Mouse (Mus musculus) intestine, postnatal 0 days (tissue): ENCODE measurements around the gene Fam168b. TPM values are rescaled to one million over a fixed set of nuclear protein-coding genes. Genes with fewer than 3 reads are reported as not detected.

ENCODE experiments used
- ATAC-seq: fragments of 200-750 bp; cut with Nextera tagmentation; 2 replicates; pipeline ENCODE4 v1.8.0; 2017; ENCODE audit warnings: mild to moderate bottlenecking, moderate TSS enrichment, moderate library complexity
- H3K27ac ChIP-seq: fragments of 300-500 bp; sonication (generic); 2 replicates; pipeline ENCODE4 v1.5.1; 2014; ENCODE audit warnings: mild to moderate bottlenecking, low read depth, low read length, moderate library complexity
- H3K27me3 ChIP-seq: fragments of 300-500 bp; sonication (generic); replicated peaks from 2 replicates; pipeline ENCODE4 v1.6.1; 2014; ENCODE audit warnings: low read length, mixed read lengths; ENCODE audit not compliant: control insufficient read depth, insufficient read depth
- H3K36me3 ChIP-seq: fragments of 300-500 bp; sonication (generic); 2 replicates; pipeline ENCODE4 v1.6.1; 2014; ENCODE audit warnings: mild to moderate bottlenecking, moderate library complexity; ENCODE audit not compliant: control insufficient read depth, insufficient read depth
- H3K4me1 ChIP-seq: fragments of 300-500 bp; sonication (generic); replicated peaks from 2 replicates; pipeline ENCODE4 v1.6.1; 2014; ENCODE audit warnings: antibody characterized with exemption, low read length, mixed read lengths; ENCODE audit not compliant: control insufficient read depth, insufficient read depth
- H3K4me2 ChIP-seq: fragments of 300-500 bp; sonication (generic); replicated peaks from 2 replicates; pipeline ENCODE4 v1.6.1; 2014; ENCODE audit warnings: low read depth, mild to moderate bottlenecking, moderate library complexity
- H3K4me3 ChIP-seq: fragments of 300-500 bp; sonication (generic); 2 replicates; pipeline ENCODE4 v1.5.1; 2014; ENCODE audit warnings: low read depth, low read length
- H3K9ac ChIP-seq: fragments of 300-500 bp; sonication (generic); 2 replicates; pipeline ENCODE4 v1.6.1; 2014; ENCODE audit warnings: mild to moderate bottlenecking, low read depth, low read length
- H3K9me3 ChIP-seq: fragments of 300-500 bp; sonication (generic); 2 replicates; pipeline ENCODE4 v1.6.1; 2016; ENCODE audit warnings: mixed run types; ENCODE audit not compliant: control insufficient read depth
- CTCF ChIP-seq: sonication (generic); IDR thresholded peaks from 2 replicates; pipeline ENCODE4 v1.5.1; 2016; ENCODE audit warnings: low read depth, mild to moderate bottlenecking, control low read depth, antibody characterized with exemption, moderate library complexity
- WGBS: fragments of 180-500 bp; shearing (Covaris S2); extraction: QIAGEN DNeasy Blood & Tissue Kit; methylation state at CpG from one replicate; pipeline ENCODE4 v1.1.7; 2014; 5-methylcytosine and 5-hydroxymethylcytosine counted together
- polyA plus RNA-seq: library from polyadenylated mRNA; unstranded; fragments of >200 nt; fragmentation: Nextera tagmentation; extraction: Ambion mirVana; gene quantifications from 2 replicates; pipeline ENCODE4 v1.2.1, GENCODE M21; 2015

The Fam168b gene
- polyA plus RNA-seq, 1 experiment from 2014 or later, result 22.4 TPM

DNA sequence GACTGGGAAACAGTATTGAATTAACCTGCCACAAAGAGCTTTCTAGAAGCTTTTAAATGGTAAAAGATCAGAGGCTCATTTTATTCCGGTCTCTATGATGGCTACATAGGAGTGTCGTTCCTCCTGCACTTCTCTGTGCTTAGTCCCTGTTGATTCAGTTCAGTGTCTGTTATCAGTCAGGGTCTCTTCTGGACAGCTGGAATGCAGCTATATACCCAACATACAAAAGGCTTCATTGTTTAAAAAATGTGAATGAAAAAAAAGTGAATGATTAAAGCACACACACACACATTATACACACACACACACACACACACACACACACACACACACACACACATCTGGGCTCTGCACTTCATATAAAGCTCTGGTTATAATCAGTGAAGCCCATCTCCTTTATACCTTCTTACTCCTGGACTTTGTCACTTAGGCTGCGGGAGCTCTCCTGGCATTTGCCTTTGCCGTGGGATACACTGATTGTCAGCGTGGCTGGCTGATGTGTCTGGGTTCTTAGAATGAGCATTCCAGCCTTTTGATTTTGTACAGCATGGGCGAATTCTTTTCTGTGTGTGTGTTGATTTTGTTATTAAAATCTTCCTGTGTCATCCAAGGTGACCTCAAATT, 59.2 kb downstream of the Fam168b start:
- H3K27ac ChIP-seq, result no peak overlapping the region
- H3K9me3 ChIP-seq, result no peaks in the 10 kb centered on the region
- H3K4me3 ChIP-seq, result no peak overlapping the region
- 0 out of 2 replicates have a peak, but pooled peaks have one; percentile 38 for ATAC-seq
- H3K4me1 ChIP-seq, result no peaks in the 10 kb centered on the region
- H3K9ac ChIP-seq, result no peak overlapping the region
- no peaks in the 10 kb centered on the region for H3K27me3 ChIP-seq
- WGBS, result 14% methylated on average over 6 of the region's 6 CpGs
- TF ChIP-seq CTCF, result no peak
- H3K4me2 ChIP-seq, result no peak overlapping the region
- no peaks in the 10 kb centered on the region for H3K36me3 ChIP-seq

DNA sequence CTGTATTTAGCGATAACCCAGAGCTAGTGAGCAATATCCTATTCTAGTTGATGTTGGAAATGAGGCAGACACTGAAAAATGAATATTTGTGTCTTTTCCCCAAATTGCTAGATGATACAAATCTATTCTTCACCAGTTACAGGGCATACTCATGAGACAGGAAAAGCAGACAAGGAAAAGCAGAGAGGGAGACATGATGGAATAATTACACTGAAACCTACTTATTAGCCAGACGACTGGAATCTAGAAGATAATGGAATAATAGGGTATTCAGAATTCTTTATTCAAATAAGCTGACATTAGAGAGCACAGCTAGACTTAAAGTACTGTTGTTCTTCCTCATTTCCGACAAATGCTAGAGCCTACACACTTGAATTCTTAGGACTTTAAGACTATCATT, 67.0 kb downstream of the Fam168b start:
- no peak overlapping the region for H3K4me3 ChIP-seq
- H3K9ac ChIP-seq, result no peak overlapping the region
- no peak for ATAC-seq
- no peaks in the 10 kb centered on the region for H3K36me3 ChIP-seq
- H3K4me1 ChIP-seq, result no peaks in the 10 kb centered on the region
- H3K27me3 ChIP-seq, result no peaks in the 10 kb centered on the region
- 88% methylated on average over 3 of the region's 3 CpGs for WGBS
- no peak overlapping the region for H3K4me2 ChIP-seq
- no peak for TF ChIP-seq CTCF
- H3K27ac ChIP-seq, result no peak overlapping the region
- 0 out of 2 replicates have a peak, but pooled peaks cover 4% of the 10 kb centered on the region for H3K9me3 ChIP-seq

DNA sequence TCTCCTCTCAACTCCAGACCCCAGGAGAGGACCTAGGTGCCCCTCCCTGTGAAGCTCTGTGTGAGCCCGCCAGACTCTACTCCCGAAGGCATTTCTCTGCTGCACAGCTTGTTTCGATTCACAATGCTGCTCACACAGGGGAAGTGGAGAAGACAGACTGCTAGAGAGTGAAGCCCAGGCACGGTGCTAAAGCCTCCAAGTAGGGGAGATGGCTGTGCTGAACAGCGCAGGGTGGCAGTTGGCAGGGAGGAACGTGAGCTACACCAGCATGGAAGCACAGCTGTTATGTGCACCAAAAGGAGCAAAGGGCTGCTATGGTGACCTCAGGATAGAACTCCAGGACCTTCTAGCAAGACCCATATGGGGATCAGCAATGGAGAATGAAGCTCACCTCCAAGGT, 74.0 kb downstream of the Fam168b start:
- H3K36me3 ChIP-seq, result no peaks in the 10 kb centered on the region
- 72% methylated on average over 6 of the region's 6 CpGs for WGBS
- TF ChIP-seq CTCF, result no peak
- no peak overlapping the region for H3K27ac ChIP-seq
- no peaks in the 10 kb centered on the region for H3K4me1 ChIP-seq
- H3K27me3 ChIP-seq, result no peaks in the 10 kb centered on the region
- H3K9ac ChIP-seq, result no peak overlapping the region
- H3K4me2 ChIP-seq, result no peak overlapping the region
- H3K4me3 ChIP-seq, result no peak overlapping the region
- no peak for ATAC-seq
- H3K9me3 ChIP-seq, result no peaks in the 10 kb centered on the region

DNA sequence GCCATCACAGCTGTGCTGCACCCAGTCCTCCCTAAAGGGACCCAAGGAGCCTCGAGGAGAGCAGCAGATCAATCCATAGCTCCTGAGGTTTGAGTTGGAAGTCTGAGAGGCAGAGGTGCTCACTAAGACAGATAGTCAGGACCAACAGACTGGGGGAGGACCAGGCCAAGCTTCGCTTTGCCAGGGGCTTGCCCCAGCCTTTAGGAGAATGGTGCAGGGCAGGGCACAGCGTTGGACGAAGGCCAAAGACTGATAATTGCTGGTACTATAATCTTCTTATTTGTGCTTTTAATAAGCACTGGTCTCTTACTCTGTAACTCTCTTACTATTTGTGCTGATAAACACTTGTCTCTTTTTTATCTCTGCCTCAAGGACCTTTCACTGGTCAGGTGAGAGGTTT, 75.0 kb downstream of the Fam168b start:
- 32% methylated on average over 4 of the region's 4 CpGs for WGBS
- Histone ChIP-seq H3K9ac (no peak overlapping the region), H3K4me1 (no peaks in the 10 kb centered on the region), H3K4me2 (no peak overlapping the region), H3K9me3 (no peaks in the 10 kb centered on the region), H3K27me3 (no peaks in the 10 kb centered on the region), H3K27ac (no peak overlapping the region), H3K36me3 (no peaks in the 10 kb centered on the region), H3K4me3 (no peak overlapping the region)
- TF ChIP-seq CTCF, result no peak
- ATAC-seq, result no peak

DNA sequence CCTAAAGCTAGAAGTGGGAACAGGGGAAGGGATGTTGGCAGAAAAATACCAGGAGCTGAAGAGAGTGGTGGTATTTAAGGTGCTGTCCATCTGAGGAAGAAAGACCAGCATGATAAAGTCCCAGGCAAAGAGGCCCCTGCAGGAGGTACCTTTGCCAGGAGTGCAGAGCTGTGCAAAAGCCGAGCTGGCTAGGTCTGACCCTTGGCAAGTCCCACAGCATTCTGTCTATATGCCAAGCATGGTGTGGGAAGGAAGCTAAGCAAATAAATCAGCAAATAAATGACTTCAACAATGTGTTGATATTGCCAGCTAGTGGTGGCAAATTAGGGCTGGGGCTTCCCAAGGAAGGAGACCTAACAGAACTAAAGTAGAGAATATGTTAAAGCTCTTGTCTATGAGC, 76.0 kb downstream of the Fam168b start:
- Histone ChIP-seq H3K4me2 (no peak overlapping the region), H3K9me3 (no peaks in the 10 kb centered on the region), H3K9ac (no peak overlapping the region), H3K27me3 (no peaks in the 10 kb centered on the region), H3K36me3 (no peaks in the 10 kb centered on the region), H3K27ac (no peak overlapping the region), H3K4me1 (no peaks in the 10 kb centered on the region), H3K4me3 (no peak overlapping the region)
- no peak for TF ChIP-seq CTCF
- ATAC-seq, result no peak
- WGBS, result 52% methylated on average over 1 of the region's 1 CpGs

Other genes starting within 250 kb of the Fam168b start
- 191 and 206 TPM in 2 replicates for gene Plekhb2, start 6.9 kb upstream of the Fam168b start, polyA plus RNA-seq